Mouse (Mus musculus) myocyte (in vitro differentiated cells): Measurements from ENCODE around the gene Abcf1. TPM values are rescaled to one million over a fixed set of nuclear protein-coding genes. Genes with fewer than 3 reads are reported as not detected.

Experiments
- H3K27me3 ChIP-seq: one replicate; pipeline ENCODE4 v1.6.1; 2011; ENCODE audit not compliant: control insufficient read depth, insufficient read depth, insufficient read length
- H3K36me3 ChIP-seq: one replicate; pipeline ENCODE4 v1.6.1; 2011; ENCODE audit not compliant: control insufficient read depth, insufficient read depth
- H3K4me2 ChIP-seq: one replicate; pipeline ENCODE4 v1.6.1; 2011; ENCODE audit warnings: low read depth, control low read depth
- H3K4me3 ChIP-seq: one replicate; pipeline ENCODE4 v1.5.1; 2011; ENCODE audit warnings: mild to moderate bottlenecking, control low read depth, moderate library complexity
- H3K79me2 ChIP-seq: one replicate; pipeline ENCODE4 v1.6.1; 2011; ENCODE audit not compliant: control insufficient read depth, insufficient read depth
- H3ac ChIP-seq: one replicate; pipeline ENCODE4 v1.6.1; 2011; ENCODE audit not compliant: control insufficient read depth, insufficient read length
- CEBPB ChIP-seq: IDR thresholded peaks from 2 replicates; pipeline ENCODE4 v1.6.1; 2011; ENCODE audit warnings: mild to moderate bottlenecking, moderate library complexity; ENCODE audit not compliant: poor library complexity, insufficient read depth, severe bottlenecking
- E2F4 ChIP-seq: IDR thresholded peaks from one replicate; pipeline ENCODE4 v1.6.1; 2011; ENCODE audit warnings: mild to moderate bottlenecking, control low read depth, moderate library complexity; ENCODE audit not compliant: insufficient read depth
- MAX ChIP-seq: IDR thresholded peaks from one replicate; pipeline ENCODE4 v1.6.1; 2011; ENCODE audit warnings: low read depth, mild to moderate bottlenecking, control low read depth
- MYOD1 ChIP-seq, 3 experiments: IDR thresholded peaks; one replicate each; pipeline ENCODE4 v1.6.1; 2011; ENCODE audit warnings: control low read depth in 2 of 3, low read depth in 2 of 3, mild to moderate bottlenecking in 2 of 3, moderate library complexity in 1 of 3; ENCODE audit not compliant: insufficient read length in 2 of 3, control insufficient read depth in 1 of 3
- MYOG ChIP-seq, 3 experiments: IDR thresholded peaks; one replicate each; pipeline ENCODE4 v1.6.1; 2011; ENCODE audit warnings: control low read depth in 2 of 3, low read depth in 2 of 3, mild to moderate bottlenecking in 2 of 3; ENCODE audit not compliant: insufficient read length in 2 of 3, control insufficient read depth in 1 of 3, insufficient read depth in 1 of 3
- POLR2A ChIP-seq: IDR thresholded peaks from one replicate; pipeline ENCODE4 v1.6.1; 2011; ENCODE audit warnings: low read depth, mild to moderate bottlenecking, control low read depth, moderate library complexity; ENCODE audit not compliant: insufficient read length
- POLR2AphosphoS2 ChIP-seq: IDR thresholded peaks from one replicate; pipeline ENCODE4 v1.6.1; 2011; ENCODE audit warnings: low read depth, control low read depth; ENCODE audit not compliant: insufficient read length
- REST ChIP-seq: IDR thresholded peaks from one replicate; pipeline ENCODE4 v1.6.1; 2011; ENCODE audit warnings: mild to moderate bottlenecking, control low read depth, moderate library complexity; ENCODE audit not compliant: insufficient read depth, insufficient read length
- SRF ChIP-seq: IDR thresholded peaks from one replicate; pipeline ENCODE4 v1.6.1; 2011; ENCODE audit warnings: low read depth; ENCODE audit not compliant: control insufficient read depth, insufficient read length
- TCF12 ChIP-seq: IDR thresholded peaks from one replicate; pipeline ENCODE4 v1.6.1; 2011; ENCODE audit warnings: mild to moderate bottlenecking, control low read depth; ENCODE audit not compliant: poor library complexity, insufficient read depth, severe bottlenecking
- TCF3 ChIP-seq: IDR thresholded peaks from one replicate; pipeline ENCODE4 v1.6.1; 2011; ENCODE audit warnings: low read depth, control low read depth; ENCODE audit not compliant: insufficient read length
- USF1 ChIP-seq: IDR thresholded peaks from one replicate; pipeline ENCODE4 v1.6.1; 2011; ENCODE audit warnings: low read depth, mild to moderate bottlenecking, control low read depth, moderate library complexity
- polyA plus RNA-seq: library from polyadenylated mRNA; unstranded; fragments of >200 nt; fragmentation: generic; extraction: Trizol; gene quantifications from one replicate; pipeline ENCODE4 v1.2.1, GENCODE M21; 2012; ENCODE audit warnings: missing spikeins

The Abcf1 gene
- polyA plus RNA-seq, 1 experiment = 90.1 TPM

GRCm38 (mm10) chr17:36003331-36003730, 33.8 kb upstream of the Abcf1 start:
- Histone ChIP-seq H3K4me2 (no peak overlapping the region), H3ac (no peak overlapping the region), H3K4me3 (no peak overlapping the region), H3K79me2 (peaks cover 68% of the 10 kb centered on the region), H3K36me3 (no peaks in the 10 kb centered on the region), H3K27me3 (no peaks in the 10 kb centered on the region)
- no peak for TF ChIP-seq TCF12
- TF ChIP-seq E2F4 = no peak
- TF ChIP-seq MYOG (IDR thresholded peaks at IDR 0.05; ENCODE audit: control insufficient read depth in 1 of 3, insufficient read depth in 1 of 3, insufficient read length in 2 of 3, low read depth in 2 of 3) = no peak
- no peak for TF ChIP-seq USF1
- no peak for TF ChIP-seq MAX
- TF ChIP-seq CEBPB = no peak
- no peak for TF ChIP-seq POLR2AphosphoS2
- no peak for TF ChIP-seq POLR2A
- TF ChIP-seq REST = no peak
- TF ChIP-seq SRF = no peak
- TF ChIP-seq TCF3 = no peak
- TF ChIP-seq MYOD1 (IDR thresholded peaks at IDR 0.05; ENCODE audit: control insufficient read depth in 1 of 3, insufficient read length in 2 of 3, low read depth in 2 of 3) = no peak

GRCm38 (mm10) chr17:36001966-36002365, 32.4 kb upstream of the Abcf1 start:
- TF ChIP-seq REST (no peak), MYOD1 (IDR thresholded peaks at IDR 0.05; ENCODE audit: control insufficient read depth in 1 of 3, insufficient read length in 2 of 3, low read depth in 2 of 3) (peak in 1 of 3 experiments; percentile 9), USF1 (no peak)
- Histone ChIP-seq H3K36me3 (no peaks in the 10 kb centered on the region), H3K4me2 (peak overlapping the region; percentile 49)

GRCm38 (mm10) chr17:36001121-36001897, 31.7 kb upstream of the Abcf1 start:
- Histone ChIP-seq H3K4me2 (peak overlapping the region; percentile 75), H3K36me3 (no peaks in the 10 kb centered on the region), H3K79me2 (peaks cover 73% of the 10 kb centered on the region), H3K27me3 (no peaks in the 10 kb centered on the region), H3ac (no peak overlapping the region), H3K4me3 (no peak overlapping the region)
- peak in 1 of 3 experiments; percentile 19 for TF ChIP-seq MYOG (IDR thresholded peaks at IDR 0.05; ENCODE audit: control insufficient read depth in 1 of 3, insufficient read depth in 1 of 3, insufficient read length in 2 of 3, low read depth in 2 of 3)
- no peak for TF ChIP-seq USF1
- peak in 1 of 3 experiments; percentile 17 for TF ChIP-seq MYOD1 (IDR thresholded peaks at IDR 0.05; ENCODE audit: control insufficient read depth in 1 of 3, insufficient read length in 2 of 3, low read depth in 2 of 3)

More at GRCm38 (mm10) chr17:36001966-36002365, 32.4 kb upstream of the Abcf1 start:
- Histone ChIP-seq H3ac (no peak overlapping the region), H3K4me3 (no peak overlapping the region), H3K79me2 (peaks cover 80% of the 10 kb centered on the region), H3K27me3 (no peaks in the 10 kb centered on the region)

- no peaks in the 10 kb centered on the region for H3K27me3 ChIP-seq
- peaks cover 73% of the 10 kb centered on the region for H3K79me2 ChIP-seq
- no peaks in the 10 kb centered on the region for H3K36me3 ChIP-seq
- H3ac ChIP-seq = no peak overlapping the region
- no peak for TF ChIP-seq POLR2AphosphoS2
- no peak for TF ChIP-seq USF1
- no peak for TF ChIP-seq SRF
- peak overlapping the region; percentile 45 for H3K4me2 ChIP-seq
- no peak overlapping the region for H3K4me3 ChIP-seq
Measured at GRCm38 (mm10) chr17:36000349-36000748, 30.8 kb upstream of the Abcf1 start.

- no peak overlapping the region for H3ac ChIP-seq
- no peaks in the 10 kb centered on the region for H3K27me3 ChIP-seq
- TF ChIP-seq USF1 (no peak), E2F4 (no peak), CEBPB (no peak), POLR2A (no peak), REST (no peak), TCF3 (no peak), MYOG (IDR thresholded peaks at IDR 0.05; ENCODE audit: control insufficient read depth in 1 of 3, insufficient read depth in 1 of 3, insufficient read length in 2 of 3, low read depth in 2 of 3) (no peak)
- no peak overlapping the region for H3K4me2 ChIP-seq
- no peaks in the 10 kb centered on the region for H3K36me3 ChIP-seq
- peaks cover 74% of the 10 kb centered on the region for H3K79me2 ChIP-seq
- H3K4me3 ChIP-seq = no peak overlapping the region
Measured at GRCm38 (mm10) chr17:35999356-35999755, 29.8 kb upstream of the Abcf1 start.
